Mouse (Mus musculus) A20 (cell line): ENCODE measurements around the gene Gm9376.

Experiments used
- DNase-seq: peaks from one replicate; pipeline ENCODE4 v3.0.0-alpha.2; 2011; ENCODE audit warnings: low read depth, low spot score

Gm9376 gene

DNA sequence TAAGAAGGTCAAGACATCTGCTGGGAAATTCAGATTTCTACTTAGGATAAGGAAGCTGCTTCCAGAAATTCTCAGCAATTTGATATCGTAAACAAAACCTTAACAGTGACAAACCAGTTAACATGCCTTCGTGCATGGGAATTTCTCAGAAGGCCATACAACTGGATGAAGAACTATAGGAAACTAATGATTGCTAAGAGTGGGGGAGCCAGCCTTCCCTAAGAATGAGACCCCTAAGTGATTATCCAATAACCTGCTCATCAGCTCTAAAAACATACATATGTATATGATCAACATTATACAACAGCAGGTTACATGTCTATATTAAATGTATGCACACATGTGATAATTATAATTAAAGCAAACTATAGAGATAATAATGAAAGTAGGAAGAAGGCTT is at the start of gene Gm9376:
Gm9376 (plus strand) TSS at position 301 of the 400 bp plus-strand sequence.
- no peak for DNase-seq

- peak; percentile 12 for DNase-seq
Observed at GRCm38 (mm10) chr14:118220885-118221284, 45.9 kb upstream of the Gm9376 start.

DNA sequence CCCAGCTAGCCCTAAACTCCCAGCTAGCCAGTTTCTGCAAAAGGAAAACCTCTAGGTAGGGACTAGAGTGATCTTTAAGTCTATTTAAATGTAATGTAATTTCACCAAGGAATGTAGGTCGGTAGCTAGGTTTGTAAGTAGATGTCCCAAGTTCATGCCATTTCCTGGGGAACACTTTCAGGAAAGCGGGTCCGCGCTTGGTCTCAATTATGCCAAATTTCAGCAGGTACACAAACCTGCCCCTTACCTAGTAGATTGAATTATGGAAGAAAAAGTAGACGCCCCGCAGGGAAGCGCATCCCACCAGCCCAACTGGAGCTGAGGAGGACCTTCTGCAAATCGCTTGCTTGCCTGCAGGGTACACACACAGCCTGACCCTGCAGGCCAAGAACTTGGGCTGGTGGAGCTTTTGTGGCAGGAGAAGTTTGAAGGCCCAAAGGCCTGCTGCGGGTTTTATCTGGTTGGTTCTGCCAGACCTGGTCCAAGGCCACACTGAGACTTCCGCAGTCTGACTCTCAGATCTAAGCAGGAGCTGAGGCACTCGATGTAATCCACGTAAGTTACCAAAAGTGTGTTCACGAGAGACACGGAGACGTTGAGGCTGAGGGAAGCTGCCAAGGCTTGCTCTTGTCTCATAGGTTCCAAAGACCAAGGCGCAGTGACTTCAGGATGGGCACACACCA is 41.6 kb upstream of the Gm9376 start:
- no peak for DNase-seq

GRCm38 (mm10) chr14:118225911-118226310 is 40.8 kb upstream of the Gm9376 start:
- no peak for DNase-seq

DNA sequence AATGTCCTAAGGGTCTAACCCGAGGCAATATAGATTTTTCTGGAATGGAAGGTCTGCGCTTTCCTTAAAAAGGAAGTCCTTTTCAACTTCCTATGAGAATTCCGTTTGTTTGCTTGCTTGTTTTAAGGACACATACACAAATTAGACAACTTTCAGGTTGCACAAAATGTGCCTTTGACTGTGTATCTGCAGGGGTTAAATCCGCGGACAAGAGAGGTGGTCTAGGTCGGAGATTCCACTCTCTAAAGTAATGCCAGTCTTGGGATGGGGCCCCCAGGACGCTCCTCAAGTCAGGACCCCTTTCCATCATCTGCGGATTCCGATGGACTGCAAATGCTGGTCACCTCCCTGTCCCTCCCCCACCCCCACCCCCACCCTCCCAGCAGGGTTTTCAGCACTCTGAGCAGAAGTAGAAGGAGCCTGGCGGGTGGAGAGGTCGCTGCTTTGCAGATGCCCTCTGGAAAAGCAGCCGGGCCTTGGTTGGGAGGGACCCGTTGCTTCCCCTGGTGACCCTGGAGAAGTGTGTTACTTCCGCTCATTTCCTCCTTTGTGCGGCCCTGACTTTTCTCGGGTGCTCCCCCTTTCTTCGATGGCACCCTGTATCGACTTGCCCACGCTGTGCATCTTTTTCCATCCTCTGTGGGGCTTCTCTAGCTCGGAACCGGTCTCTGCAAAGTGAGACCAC is 40.1 kb upstream of the Gm9376 start:
- no peak for DNase-seq

DNA sequence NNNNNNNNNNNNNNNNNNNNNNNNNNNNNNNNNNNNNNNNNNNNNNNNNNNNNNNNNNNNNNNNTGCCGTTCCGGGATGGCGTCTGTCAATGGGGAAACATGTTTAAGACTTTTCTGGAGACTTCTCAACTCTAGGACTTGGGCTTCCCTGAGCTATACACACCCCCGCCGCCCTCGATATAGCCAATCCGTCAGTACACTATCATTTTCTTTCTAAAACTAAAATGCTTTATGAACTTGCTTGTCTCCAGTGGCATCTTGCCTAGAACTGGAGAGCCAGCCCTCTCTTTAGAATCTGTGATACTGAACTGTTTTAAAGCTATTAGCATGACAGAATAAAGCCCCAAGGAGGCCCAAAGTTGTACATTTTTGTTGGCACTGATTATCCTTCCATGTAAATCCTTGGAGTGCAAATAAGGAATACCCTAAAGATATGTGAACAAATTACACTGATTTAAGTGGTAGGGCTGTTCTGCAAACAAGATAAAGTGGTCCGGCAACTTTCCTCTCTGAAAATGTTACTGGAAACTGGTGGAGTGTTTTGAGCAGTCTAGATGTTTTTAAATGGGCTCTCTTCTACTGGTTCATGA is 34.3 kb upstream of the Gm9376 start:
- no peak for DNase-seq

DNA sequence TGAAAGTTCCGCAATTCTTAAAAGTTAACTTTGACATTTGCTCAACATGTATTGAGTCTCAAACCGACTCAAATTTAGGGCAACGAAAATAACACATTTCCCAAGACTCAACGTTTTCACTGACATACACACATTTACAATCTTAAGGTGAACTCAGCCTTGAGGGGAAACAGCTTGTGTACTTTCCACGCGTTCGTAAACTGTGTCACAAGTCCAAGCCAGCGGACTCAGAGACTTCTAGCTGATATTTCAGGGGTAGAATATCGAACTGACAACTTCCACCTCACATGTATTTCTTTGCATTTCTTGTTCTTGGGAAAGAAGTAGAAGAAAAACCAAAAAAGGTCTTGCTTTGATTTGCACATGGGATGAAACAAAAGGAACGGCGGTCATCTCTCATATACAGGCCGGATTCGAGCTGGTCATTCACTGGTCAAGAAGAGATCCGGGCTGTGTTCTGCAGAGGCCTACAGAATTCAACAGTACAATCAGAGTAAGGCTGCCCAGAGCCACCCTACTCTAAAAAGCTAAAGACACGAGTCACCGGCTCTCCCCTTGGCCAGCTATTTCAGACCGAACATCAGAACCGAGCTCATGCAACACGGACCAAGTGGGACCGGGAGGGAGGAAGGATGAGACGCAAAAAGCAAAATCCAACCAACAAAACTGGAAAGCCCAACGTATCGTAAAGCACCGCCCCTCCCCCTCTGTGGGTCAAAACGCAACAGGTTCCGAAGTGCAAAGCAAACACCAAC is 32.8 kb upstream of the Gm9376 start:
- DNase-seq: no peak

DNA sequence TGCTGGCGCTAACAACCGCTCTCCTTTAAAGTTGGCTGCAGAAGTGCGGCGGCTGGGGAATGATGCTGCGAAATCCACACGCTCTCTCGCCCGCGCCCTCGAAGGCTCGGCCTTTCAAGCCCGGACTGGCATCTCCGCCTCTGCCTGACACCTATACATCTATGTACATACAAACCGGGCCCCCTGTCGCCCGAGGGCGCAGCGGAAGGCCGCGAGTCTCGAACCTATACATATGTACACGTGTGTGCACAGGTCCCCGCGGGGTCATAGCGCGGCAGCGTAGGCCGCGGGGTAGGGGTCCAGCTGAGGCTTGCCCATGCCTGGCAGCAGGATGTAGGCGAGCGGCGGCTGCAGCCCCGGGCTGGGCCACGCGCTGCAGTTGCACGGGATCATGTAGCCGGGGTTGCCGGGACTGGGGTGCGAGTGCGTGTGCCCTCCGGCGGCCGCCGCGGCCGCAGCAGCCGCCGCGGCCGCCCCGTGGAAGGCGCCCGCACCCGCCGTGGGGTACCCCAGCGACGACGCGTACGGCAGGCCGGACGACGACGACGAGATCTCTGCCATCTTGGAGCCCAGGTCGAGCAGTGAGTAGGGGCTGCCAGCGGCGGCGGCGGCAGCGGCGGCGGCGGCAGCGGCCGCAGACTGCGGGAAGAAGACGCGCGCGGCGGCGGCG is 32.1 kb upstream of the Gm9376 start:
- no peak for DNase-seq

DNA sequence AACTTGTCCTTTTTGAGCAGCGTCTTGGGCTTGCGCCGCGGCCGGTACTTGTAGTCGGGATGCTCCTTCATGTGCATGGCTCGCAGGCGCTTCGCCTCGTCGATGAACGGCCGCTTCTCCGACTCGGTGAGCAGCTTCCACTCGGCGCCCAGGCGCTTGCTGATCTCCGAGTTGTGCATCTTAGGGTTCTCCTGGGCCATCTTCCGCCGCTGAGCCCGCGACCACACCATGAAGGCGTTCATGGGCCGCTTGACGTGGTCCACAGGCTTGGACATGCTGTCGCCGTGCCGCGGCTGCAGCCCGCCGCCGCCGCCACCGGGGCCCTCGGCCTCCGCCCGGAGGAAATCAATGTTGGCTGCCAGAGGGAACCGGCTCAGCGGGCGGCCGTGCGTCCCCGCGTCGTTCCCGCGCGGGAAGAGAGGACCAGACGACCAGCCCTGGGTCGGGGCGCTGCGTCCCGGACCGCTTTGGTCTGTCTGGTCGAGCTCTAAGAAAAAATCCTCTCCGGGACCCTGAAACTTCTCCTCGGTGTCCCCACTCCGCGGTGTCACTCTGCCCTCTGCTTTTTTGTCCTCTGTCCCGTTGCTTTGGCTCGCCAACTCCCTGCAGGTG is 31.3 kb upstream of the Gm9376 start:
- DNase-seq: no peak

GRCm38 (mm10) chr14:118235973-118236885 is 30.5 kb upstream of the Gm9376 start:
- DNase-seq: no peak

GRCm38 (mm10) chr14:118236886-118237289 is 29.9 kb upstream of the Gm9376 start, which contains the start of gene Sox21:
Sox21 (minus strand) TSS chr14:118237030.
- no peak for DNase-seq

DNA sequence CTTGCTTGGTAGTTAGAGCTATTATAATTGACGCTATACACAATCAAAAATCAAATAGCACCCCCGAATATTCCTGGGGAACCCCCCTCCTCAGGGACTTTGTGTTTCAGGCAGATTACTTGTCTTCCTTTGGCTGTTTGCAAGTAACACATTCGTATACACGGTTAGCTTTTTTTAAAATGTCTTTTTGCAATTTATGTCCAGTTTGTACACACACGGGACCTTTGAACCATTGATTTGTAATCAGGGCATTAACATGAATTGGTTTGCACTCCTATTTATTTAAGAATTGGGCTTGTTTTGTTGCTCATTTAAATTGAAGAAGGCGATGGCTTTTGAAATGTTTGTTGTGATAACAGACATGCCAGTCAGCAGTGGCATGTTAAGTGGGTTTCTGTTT is 29.0 kb upstream of the Gm9376 start:
- no peak for DNase-seq

- no peak for DNase-seq
Observed at GRCm38 (mm10) chr14:118239351-118239750, 27.4 kb upstream of the Gm9376 start.

DNA sequence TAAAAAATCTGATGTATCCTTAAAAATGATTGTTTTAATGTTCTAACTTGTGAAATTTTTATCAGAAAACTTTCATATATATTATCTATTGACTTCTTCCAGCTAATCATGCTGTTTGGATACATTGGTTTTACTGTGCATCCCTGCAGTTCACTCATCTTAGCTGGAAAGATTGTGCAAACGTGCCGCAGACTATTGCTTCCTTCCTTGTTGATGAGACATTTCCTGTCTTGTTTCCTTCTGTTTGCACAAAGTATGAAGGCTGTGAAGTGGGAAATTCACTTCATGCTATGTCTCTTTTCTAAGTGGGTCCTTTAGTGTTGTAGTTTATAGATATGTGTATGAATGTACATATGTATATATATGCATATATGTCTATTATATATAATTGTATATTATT is 25.3 kb upstream of the Gm9376 start:
- DNase-seq: no peak

- DNase-seq: no peak
Observed at GRCm38 (mm10) chr14:118253381-118253780, 13.4 kb upstream of the Gm9376 start.

GRCm38 (mm10) chr14:118268849-118269248 is 2.1 kb downstream of the Gm9376 start:
- DNase-seq: no peak

- no peak for DNase-seq
Observed at GRCm38 (mm10) chr14:118272594-118273555, 6.1 kb downstream of the Gm9376 start.

- no peak for DNase-seq
Observed at GRCm38 (mm10) chr14:118277704-118278498, 11.1 kb downstream of the Gm9376 start.
